Mouse (Mus musculus): ENCODE data around the gene Actr2.
A peak's percentile ranks its signal among the peaks of the same experiment; 100 is the strongest.
"Not testable (repeated sequence)": the region's sequence is repeated elsewhere in the genome, so short reads cannot be mapped to it uniquely, and the experiment has no call there.

Actr2 gene

DNA sequence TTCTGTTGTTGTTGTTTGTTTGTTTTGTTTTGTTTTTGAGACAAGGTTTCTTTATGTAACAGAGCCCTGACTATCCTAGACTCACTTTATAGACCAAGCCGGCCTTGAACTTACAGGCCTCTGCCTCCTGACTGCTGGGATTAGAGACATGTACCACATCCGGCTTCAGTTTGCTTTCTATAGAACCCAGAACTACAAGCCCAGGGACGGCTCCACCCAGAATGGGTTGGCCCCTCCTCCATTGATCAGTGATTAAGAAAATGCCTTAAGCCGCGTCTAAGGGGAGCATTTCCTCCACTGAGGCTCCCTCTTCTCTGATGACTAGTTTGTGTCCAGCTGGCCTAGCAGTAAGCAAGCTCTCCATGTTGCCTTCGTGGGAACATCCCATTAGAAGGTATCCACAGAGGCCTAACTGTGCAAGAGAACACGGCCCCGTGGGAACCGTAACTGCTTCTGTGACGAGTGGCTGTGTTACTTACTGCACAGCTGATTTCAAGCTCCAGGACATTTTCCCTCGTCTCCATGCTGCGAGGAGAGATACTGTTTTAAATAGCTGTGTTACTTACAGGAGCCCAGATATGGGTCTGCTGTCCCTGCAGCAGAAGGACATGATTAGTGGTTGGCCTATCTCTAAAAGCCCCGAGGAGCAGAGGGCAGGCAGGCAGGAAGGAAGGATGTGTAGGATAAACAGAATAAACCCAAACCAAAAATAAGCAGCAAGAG lies 59.7 kb downstream of the Actr2 start:
- DNase-seq (ENCODE audit: low read depth, low spot score): no peak
- Histone ChIP-seq H3K36me3 (ENCODE audit: control insufficient read depth, insufficient read depth, low read length, poor library complexity, severe bottlenecking) (no peaks in the 10 kb centered on the region), H3K27me3 (ENCODE audit: control insufficient read depth, insufficient read depth, low read length, poor library complexity, severe bottlenecking) (no peaks in the 10 kb centered on the region)

DNA sequence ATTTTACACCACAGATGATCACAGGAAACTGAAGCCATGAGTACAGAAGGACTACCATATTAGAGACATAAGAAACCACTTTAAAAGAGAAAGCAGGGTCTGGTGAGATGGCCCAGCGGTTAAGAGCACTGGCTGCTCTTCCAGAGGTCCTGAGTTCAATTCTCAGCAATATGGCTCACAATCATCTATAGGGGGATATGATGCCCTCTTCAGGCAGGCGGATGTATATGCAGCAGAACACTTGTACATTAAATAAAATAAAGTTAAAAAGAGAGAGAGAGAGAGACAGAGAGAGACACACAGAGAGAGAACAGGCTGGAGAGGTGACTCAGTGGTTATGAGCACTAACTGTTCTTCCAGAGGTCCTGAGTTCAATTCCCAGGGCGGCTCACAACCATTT lies 67.1 kb downstream of the Actr2 start:
- no peaks in the 10 kb centered on the region for H3K27me3 ChIP-seq (ENCODE audit: control insufficient read depth, insufficient read depth, low read length, poor library complexity, severe bottlenecking)
- peak; percentile 24 for DNase-seq (ENCODE audit: low read depth, low spot score)
- no peaks in the 10 kb centered on the region for H3K36me3 ChIP-seq (ENCODE audit: control insufficient read depth, insufficient read depth, low read length, poor library complexity, severe bottlenecking)

DNA sequence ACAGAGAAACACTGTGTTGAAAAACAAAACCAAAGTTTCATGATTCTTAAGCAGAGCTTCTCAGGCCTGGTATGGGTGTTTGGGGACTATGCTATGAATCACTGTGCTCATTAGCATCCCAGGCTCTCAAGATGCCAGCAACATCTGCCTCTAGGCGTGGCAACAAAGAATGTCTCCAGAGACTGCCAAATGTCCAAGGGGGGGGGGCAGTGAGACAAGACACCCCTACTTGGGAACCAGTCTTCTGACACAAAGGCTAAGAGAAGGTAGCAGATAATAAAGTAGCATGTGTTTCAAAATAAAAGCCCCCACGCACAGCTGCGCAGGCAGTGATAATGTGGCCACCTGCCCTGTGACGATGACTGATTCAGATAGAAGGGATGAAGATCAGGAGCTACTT lies 69.5 kb downstream of the Actr2 start:
- Histone ChIP-seq H3K36me3 (ENCODE audit: control insufficient read depth, insufficient read depth, low read length, poor library complexity, severe bottlenecking) (no peaks in the 10 kb centered on the region), H3K27me3 (ENCODE audit: control insufficient read depth, insufficient read depth, low read length, poor library complexity, severe bottlenecking) (no peaks in the 10 kb centered on the region)
- DNase-seq (ENCODE audit: low read depth, low spot score): peak; percentile 27

DNA sequence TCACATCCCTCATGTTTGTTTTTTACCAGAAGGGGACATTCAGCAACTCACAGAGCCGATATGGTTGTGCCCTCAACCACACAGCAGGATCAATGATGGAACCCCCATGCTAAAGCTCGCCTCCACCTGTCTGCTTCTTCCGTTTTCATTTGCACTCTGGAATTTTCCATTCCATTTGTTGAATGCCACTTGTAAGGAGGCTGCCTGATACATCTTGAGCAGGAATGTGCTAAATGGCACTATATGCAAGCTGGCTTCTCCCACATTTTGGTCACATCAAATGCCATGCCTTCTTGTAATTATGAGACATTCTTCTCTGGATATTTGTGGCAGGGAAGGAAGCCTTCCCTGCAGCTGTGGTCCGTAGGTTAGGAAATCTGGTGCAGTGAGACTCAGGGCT lies 70.6 kb downstream of the Actr2 start:
- DNase-seq (ENCODE audit: low read depth, low spot score): no peak
- Histone ChIP-seq H3K27me3 (ENCODE audit: control insufficient read depth, insufficient read depth, low read length, poor library complexity, severe bottlenecking) (no peaks in the 10 kb centered on the region), H3K36me3 (ENCODE audit: control insufficient read depth, insufficient read depth, low read length, poor library complexity, severe bottlenecking) (no peaks in the 10 kb centered on the region)

DNA sequence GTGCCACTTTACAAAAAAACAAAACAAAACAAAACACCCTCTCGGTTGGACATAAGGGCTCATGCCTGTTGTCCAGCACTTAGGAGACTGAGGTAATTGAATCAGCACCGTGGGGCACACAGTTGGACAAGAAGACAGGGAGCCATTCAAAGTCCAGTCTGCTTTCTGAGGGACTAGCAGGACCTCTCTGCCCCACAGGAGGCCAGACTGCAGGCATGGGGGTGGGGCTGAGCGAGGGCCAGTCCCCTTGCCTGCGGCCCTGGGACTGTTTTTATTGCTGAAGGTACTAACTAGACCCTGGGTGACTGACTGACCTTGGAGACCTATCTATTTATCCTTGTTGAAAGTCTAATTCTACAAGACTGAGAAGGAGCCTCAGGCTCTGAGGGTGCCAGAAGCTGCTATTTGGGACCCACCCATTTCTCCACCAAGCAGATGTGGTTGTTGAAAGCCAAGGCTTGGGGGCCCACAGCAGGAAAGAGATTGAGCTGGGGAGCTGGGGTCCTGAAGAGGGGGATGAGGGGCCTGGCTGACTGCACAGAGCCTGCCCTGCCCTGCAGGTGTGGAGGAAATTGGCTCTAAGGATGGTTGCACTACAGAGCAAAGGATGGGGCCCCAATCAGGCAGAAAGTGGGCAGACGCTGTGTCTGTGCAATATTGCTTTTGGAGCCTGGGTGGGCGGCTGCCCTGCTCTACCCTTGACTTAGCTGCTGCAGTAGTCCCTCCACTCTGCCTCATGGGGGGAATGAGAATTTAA lies 71.4 kb downstream of the Actr2 start:
- Histone ChIP-seq H3K36me3 (ENCODE audit: control insufficient read depth, insufficient read depth, low read length, poor library complexity, severe bottlenecking) (no peaks in the 10 kb centered on the region), H3K27me3 (ENCODE audit: control insufficient read depth, insufficient read depth, low read length, poor library complexity, severe bottlenecking) (no peaks in the 10 kb centered on the region)
- DNase-seq (ENCODE audit: low read depth, low spot score): no peak

DNA sequence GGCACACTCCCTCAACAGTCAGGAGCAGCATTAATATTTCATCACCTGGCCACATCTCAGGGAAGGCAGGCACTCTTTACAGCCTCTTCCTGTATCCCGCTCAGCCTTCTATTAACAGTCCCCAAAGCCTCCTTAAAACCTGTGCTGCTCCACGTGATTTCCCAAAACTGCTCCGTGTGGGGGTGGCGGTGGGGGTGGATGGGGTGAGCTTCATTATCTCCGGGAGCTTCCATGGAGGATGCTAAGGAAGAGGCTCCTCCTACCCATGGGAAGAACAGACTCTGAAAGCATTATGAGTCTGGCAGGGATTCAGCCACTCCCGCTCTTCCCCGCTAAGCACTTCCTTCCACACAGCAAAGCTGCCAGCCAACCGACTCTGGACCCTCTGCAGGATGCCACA lies 74.0 kb downstream of the Actr2 start:
- DNase-seq (ENCODE audit: low read depth, low spot score): no peak

DNA sequence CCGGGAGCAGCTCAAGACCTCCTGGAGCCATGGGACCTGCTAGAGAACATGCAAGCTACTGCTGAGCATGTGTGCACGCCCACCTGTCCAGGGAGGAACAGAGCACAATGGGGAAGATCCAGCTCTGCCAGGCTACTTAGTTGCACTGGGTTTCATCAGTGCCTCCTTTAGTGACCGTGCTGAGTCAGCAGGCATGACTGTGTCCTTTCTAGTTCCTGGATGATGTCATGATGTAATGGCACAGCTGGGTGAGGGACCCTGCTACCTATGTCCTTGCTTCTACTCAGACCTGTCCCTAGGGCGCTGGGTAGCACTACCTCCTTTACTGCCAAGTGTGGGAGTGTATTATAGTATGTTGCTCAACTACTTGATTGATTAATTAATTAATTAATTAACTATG lies 75.0 kb downstream of the Actr2 start:
- DNase-seq (ENCODE audit: low read depth, low spot score): no peak
- Histone ChIP-seq H3K27me3 (ENCODE audit: control insufficient read depth, insufficient read depth, low read length, poor library complexity, severe bottlenecking) (no peaks in the 10 kb centered on the region), H3K36me3 (ENCODE audit: control insufficient read depth, insufficient read depth, low read length, poor library complexity, severe bottlenecking) (no peaks in the 10 kb centered on the region)

More for the DNA sequence above, 74.0 kb downstream of the Actr2 start:
- Histone ChIP-seq H3K36me3 (ENCODE audit: control insufficient read depth, insufficient read depth, low read length, poor library complexity, severe bottlenecking) (no peaks in the 10 kb centered on the region), H3K27me3 (ENCODE audit: control insufficient read depth, insufficient read depth, low read length, poor library complexity, severe bottlenecking) (no peaks in the 10 kb centered on the region)

DNA sequence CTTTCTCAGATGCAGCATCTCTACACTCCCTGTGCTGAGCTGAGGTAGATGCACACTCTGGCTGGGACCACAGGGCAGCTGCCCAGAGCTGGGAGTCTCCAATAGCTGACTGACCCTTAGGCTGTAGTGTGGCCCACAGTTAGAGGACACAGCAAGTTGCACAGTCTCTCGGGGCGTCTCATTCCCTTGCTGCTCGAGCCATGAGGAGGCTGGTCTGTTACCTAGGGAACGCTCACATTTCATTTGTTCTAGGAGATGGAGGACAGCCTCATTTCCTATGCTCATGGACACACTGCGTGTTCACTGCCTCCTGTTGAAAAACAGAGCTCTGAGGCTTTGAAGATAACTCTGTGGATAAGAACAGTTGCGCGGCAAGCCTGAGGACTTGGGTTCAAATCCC lies 76.7 kb downstream of the Actr2 start:
- DNase-seq (ENCODE audit: low read depth, low spot score): no peak
- H3K36me3 ChIP-seq (ENCODE audit: control insufficient read depth, insufficient read depth, low read length, poor library complexity, severe bottlenecking): no peaks in the 10 kb centered on the region
- no peaks in the 10 kb centered on the region for H3K27me3 ChIP-seq (ENCODE audit: control insufficient read depth, insufficient read depth, low read length, poor library complexity, severe bottlenecking)

DNA sequence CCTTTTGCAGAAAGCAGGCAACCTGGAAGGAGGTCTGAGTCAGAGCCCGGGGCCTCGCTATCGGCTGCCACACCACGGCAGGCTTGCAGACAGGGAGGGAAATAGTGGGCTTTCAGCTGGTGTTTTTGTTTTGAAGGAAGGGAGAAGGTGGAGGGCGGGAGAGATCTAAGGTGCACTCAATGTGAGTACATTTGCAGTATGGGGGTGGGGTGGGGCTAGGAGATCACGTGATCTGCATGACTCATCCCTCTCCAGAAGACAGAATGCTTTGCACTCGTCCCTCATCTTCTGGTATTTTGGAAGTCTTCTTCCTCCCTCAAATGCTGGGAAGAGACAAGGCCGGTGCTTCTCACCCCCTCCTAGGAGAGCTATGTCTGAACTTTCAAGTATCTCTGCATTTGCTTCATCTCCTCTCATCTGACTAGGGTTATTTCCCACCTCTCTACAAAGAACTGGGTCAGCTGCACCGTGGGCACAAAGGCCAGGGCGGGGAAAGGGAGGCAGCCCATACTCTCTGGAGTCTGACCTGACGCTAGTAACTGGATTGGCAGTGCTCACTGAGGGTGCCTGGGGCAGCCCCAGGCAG lies 77.3 kb downstream of the Actr2 start:
- Histone ChIP-seq H3K36me3 (ENCODE audit: control insufficient read depth, insufficient read depth, low read length, poor library complexity, severe bottlenecking) (no peaks in the 10 kb centered on the region), H3K27me3 (ENCODE audit: control insufficient read depth, insufficient read depth, low read length, poor library complexity, severe bottlenecking) (no peaks in the 10 kb centered on the region)
- no peak for DNase-seq (ENCODE audit: low read depth, low spot score)

DNA sequence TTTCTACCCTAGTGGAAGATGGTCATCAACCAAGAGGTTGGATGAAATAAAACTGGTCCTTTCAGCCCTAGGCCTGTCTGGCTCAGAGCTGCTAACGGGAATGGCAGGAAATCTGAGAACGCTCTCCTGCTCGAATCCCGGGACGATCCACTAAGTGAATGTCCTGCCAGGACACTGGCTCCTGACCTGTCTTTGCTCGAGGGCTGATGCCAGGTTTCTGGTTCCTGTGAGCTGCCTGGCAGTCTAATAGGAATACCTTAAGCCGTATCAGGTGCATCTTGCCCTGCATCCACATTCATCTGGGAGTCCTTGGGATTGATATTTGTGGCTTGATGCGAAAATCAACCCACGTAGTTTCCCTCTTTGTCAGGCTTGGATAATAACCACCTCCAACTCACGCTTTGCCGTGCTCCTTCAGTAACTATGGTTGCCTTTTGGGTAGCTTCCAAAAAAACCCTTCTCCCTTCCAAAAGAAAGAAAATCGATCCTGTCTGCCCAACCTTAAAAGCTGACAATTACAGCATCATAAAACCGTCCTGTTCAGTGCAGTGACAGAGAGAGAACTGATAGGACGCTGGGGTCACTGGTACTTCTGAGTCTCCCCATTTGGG lies 78.3 kb downstream of the Actr2 start:
- Histone ChIP-seq H3K27me3 (ENCODE audit: control insufficient read depth, insufficient read depth, low read length, poor library complexity, severe bottlenecking) (no peaks in the 10 kb centered on the region), H3K36me3 (ENCODE audit: control insufficient read depth, insufficient read depth, low read length, poor library complexity, severe bottlenecking) (no peaks in the 10 kb centered on the region)
- no peak for DNase-seq (ENCODE audit: low read depth, low spot score)

DNA sequence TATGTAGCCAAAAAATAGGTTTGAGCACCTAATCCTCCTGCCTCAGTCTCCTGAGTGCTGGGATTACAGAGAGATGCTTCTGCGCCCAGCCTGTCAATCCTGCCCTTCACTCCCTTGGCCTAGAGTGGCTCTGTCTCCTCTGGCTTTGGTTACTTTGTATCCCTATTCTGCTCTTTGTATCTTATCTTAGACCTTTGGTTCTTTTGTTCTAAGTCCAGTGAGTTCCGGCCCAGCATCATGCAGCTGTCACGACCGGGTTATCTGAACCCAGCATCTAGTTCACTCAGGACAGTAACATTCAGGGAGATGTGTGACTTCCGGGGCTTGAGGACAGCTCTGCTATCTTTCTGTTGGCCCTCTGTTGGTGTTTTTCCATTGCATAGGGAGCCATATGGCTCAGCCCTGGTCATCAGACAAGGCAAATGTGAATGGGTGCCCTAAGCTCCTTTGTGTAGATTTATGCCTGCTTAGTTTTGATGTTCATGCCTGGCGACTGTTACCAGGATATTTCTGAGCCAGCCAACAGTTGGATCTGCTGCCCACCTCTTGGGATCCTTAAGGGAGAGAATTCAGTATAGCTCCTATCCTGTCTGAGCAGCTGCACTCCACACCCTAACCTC lies 79.1 kb downstream of the Actr2 start:
- no peak for DNase-seq (ENCODE audit: low read depth, low spot score)
- no peaks in the 10 kb centered on the region for H3K36me3 ChIP-seq (ENCODE audit: control insufficient read depth, insufficient read depth, low read length, poor library complexity, severe bottlenecking)
- H3K27me3 ChIP-seq (ENCODE audit: control insufficient read depth, insufficient read depth, low read length, poor library complexity, severe bottlenecking): no peaks in the 10 kb centered on the region

DNA sequence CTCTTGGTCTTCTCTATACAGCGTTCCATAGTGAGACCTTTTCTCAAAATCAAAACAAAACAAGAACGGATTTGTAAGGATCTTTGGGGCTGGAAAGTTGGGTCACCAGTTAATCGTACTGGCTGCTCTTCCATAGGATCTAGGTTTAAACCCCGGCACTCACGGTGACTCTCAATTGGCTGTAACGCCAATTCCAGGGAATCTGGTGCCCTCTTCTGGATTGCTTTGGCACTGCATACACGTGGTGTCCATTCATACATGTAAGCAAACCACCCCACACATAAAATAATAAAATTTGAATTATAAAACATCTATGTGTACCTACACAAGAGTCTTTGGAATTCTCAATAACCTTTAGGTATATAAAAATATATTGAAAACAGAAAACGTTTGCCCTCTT lies 81.2 kb downstream of the Actr2 start:
- peak; percentile 71 for DNase-seq (ENCODE audit: low read depth, low spot score)
- H3K27me3 ChIP-seq (ENCODE audit: control insufficient read depth, insufficient read depth, low read length, poor library complexity, severe bottlenecking): no peaks in the 10 kb centered on the region
- H3K36me3 ChIP-seq (ENCODE audit: control insufficient read depth, insufficient read depth, low read length, poor library complexity, severe bottlenecking): no peaks in the 10 kb centered on the region

DNA sequence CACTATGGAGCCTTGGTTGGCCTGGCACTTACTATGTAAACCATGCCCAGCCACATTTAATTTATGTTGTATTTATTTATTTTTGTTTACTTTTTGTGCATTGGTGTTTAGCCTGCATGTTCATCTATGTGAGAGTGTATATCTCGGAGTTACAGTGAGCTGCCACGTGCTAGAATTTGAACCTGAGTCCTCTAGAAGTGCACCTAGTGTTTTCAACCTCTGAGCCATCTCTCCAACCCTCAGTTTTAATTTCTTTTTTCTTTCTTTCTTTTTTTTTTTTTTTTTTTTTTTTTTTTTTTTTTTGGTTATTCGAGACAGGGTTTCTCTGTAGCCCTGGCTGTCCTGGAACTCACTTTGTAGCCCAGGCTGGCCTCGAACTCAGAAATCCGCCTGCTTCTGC lies 81.7 kb downstream of the Actr2 start:
- H3K36me3 ChIP-seq (ENCODE audit: control insufficient read depth, insufficient read depth, low read length, poor library complexity, severe bottlenecking); H3K27me3 ChIP-seq (ENCODE audit: control insufficient read depth, insufficient read depth, low read length, poor library complexity, severe bottlenecking); DNase-seq (ENCODE audit: low read depth, low spot score): not testable (repeated sequence)

DNA sequence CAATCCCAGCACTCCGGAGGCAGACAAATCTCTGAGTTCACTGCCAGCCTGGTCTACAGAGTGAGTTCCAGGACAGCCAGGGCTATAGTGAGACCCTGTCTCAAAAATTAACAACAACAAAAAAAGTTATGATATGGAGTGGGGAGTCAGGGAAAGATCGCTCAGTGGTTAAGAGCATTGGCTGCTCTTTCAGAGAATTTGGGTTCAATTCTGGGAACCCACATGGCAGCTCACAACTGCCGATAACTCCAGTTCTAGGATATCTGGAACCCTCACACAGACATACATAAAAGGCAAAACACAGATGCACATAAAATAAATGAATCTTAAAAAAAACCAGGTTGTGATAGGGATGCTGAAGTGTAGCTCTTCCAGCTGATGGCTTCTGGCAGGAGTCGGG lies 83.7 kb downstream of the Actr2 start:
- Histone ChIP-seq H3K27me3 (ENCODE audit: control insufficient read depth, insufficient read depth, low read length, poor library complexity, severe bottlenecking) (no peaks in the 10 kb centered on the region), H3K36me3 (ENCODE audit: control insufficient read depth, insufficient read depth, low read length, poor library complexity, severe bottlenecking) (no peaks in the 10 kb centered on the region)
- DNase-seq (ENCODE audit: low read depth, low spot score): no peak

DNA sequence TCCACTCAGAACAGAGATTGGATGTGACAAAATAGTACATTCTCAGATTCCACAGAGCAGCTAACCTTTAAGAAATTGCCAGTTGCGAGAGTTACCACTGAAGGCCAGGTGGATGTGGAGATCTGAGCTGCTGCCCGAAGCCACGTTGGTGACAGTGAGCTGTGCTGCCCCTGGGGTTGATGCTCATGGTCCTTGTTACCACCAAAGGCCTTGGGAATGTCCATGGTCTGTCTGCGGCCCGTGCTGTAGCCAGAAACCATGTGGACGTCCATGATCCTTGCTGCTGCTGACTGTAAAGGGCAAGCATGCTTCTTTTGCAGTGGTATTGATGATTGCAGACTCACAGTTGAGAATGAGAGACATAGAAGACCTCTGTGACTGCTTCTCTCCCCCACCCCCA lies 84.3 kb downstream of the Actr2 start:
- Histone ChIP-seq H3K36me3 (ENCODE audit: control insufficient read depth, insufficient read depth, low read length, poor library complexity, severe bottlenecking) (no peaks in the 10 kb centered on the region), H3K27me3 (ENCODE audit: control insufficient read depth, insufficient read depth, low read length, poor library complexity, severe bottlenecking) (no peaks in the 10 kb centered on the region)
- DNase-seq (ENCODE audit: low read depth, low spot score): no peak

Measured in splenic B cell, adult 2 months (primary cell).